Mouse (Mus musculus) liver, adult 2 months (tissue): ENCODE data around the gene Rab8a.

Experiments used
- CTCF ChIP-seq: fragments of 200-500 bp; IDR thresholded peaks from 2 replicates; pipeline ENCODE4 v1.5.1; 2011; ENCODE audit warnings: low read depth, low read length, control low read depth
- POLR2A ChIP-seq: fragments of 200-500 bp; IDR thresholded peaks from 2 replicates; pipeline ENCODE4 v1.6.1; 2011; ENCODE audit warnings: low read length, control low read depth; ENCODE audit not compliant: insufficient read depth; ENCODE audit errors: extremely low read depth

DNA sequence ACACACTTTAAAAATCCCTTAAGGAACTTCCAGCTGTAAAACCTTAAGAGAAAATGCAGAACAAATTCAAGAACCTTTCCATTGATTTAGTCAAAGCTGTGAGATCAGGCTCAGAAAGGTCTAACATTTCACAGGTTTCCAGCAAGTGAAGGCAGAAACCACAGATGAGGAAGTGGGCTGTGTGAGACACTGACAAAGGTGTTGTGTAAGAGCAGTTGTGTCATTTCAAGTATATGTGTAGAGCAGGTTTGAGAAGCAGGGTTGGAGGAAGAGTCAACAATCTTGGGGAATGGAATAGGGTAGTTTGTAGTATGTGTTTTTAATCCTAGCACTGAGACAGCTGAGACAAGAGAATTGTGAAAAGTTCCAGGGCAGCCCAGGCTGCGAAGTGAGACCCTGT, 54.9 kb downstream of the Rab8a start:
- TF ChIP-seq POLR2A (no peak), CTCF (no peak)
